Mouse (Mus musculus): Measurements from ENCODE around the gene Olfr902.
"Not testable (repeated sequence)": the region's sequence is repeated elsewhere in the genome, so short reads cannot be mapped to it uniquely, and the experiment has no call there.

Gene Olfr902

DNA sequence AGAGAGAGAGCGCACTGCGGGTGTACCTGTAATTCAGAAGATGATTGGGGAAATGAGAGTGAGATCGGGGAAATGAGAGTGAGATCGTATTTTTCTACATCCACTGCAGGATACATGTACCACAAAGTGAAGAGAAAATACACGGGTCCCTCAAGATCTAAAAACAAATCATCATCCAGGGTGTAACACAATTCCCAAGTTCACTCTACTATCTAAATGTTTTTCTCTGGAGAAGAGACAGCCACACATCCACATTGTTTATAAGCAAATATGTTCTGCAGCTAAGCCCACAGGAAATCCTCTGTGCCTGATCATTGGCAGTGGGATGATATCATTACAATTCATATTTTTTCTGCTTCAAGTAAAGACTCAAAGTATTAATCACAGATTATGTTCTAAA lies at the start of gene Olfr902:
Gene Olfr902, plus strand, starts transcription at position 301 of the 400 bp plus-strand sequence.
- no peak for DNase-seq

GRCm38 (mm10) chr9:38401398-38401797 lies 46.1 kb upstream of the Olfr902 start, which contains the start of gene Olfr147:
TSS of gene Olfr147 (plus strand) at chr9:38401698.
- no peak for DNase-seq

GRCm38 (mm10) chr9:38407502-38407901 lies 40.0 kb upstream of the Olfr902 start:
- DNase-seq, result not testable (repeated sequence)

- not testable (repeated sequence) for DNase-seq
Measured at GRCm38 (mm10) chr9:38413502-38413901, 34.0 kb upstream of the Olfr902 start.

DNA sequence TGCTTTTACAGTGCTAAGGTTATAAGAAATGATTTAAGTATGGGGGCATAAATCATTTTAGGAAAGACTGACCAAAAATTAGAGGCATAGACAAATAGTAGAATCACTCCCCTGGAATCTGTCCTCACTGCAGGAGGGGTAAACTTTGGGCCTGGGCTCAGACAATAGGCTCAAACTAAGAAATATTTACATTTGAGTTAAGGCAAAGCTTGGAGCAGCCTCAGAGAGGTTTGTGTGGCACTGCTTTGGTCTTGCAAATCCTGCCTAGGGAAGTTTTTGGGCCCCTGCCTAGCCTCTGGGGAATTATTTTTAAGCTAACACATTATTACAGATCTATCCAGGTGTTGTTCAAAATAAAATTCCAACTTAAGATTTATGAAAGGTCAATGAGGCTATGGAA lies 23.7 kb upstream of the Olfr902 start:
- no peak for DNase-seq

GRCm38 (mm10) chr9:38427026-38427425 lies 20.4 kb upstream of the Olfr902 start:
- DNase-seq, result no peak

DNA sequence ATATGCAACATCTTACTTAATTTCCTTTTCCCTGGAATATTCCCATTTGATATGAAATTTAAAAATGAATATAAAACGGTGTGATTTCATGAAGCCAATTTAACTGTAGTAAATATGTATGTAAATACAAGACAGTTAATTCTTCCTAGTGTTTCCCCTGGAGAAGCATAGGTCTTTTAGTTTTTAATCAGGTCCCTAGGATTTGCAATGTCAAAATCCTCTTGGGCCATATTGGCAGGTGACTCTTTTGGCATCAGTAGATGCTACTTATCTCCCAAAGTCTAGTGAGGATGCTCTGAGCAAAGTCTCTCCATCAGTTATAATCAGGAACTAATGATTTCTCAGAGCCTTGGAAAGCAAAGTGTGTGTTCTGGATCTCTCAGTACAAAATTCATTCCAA lies 18.3 kb upstream of the Olfr902 start, which contains the start of gene Olfr901:
Gene Olfr901, plus strand, starts transcription at position 301 of the 400 bp plus-strand sequence.
- no peak for DNase-seq

DNA sequence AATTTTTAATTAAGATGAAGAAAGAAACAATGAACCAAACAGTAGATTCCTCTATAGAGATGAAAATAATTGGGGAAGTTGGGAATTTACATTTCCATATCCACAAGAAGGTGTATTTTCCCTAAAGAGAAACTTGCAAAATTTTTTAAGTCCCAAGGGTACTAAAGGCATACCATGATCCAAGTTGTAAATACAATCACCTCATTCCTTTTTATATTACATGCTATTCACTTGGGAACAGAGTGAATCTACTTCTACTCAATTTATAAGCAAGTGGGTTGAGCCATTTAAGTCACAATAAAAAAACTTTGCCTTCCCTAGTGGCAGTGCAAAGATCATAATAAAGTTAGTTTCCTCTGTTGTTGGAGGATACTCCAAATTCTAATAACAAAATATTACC lies 15.4 kb downstream of the Olfr902 start, which contains the start of gene Olfr904:
Gene Olfr904, plus strand, starts transcription at position 301 of the 400 bp plus-strand sequence.
- no peak for DNase-seq

- no peak for DNase-seq
Measured at GRCm38 (mm10) chr9:38470807-38471206, 23.4 kb downstream of the Olfr902 start, which contains the start of gene Olfr905. TSS of gene Olfr905 (plus strand) at chr9:38471107.

- no peak for DNase-seq
Measured at GRCm38 (mm10) chr9:38486785-38487184, 39.3 kb downstream of the Olfr902 start, which contains the start of gene Olfr906. TSS of gene Olfr906 (plus strand) at chr9:38487085.

- no peak for DNase-seq
Measured at GRCm38 (mm10) chr9:38495501-38495900, 48.0 kb downstream of the Olfr902 start, which contains the start of gene Olfr907. TSS of gene Olfr907 (plus strand) at chr9:38495801.
